Mouse (Mus musculus) heart, embryonic 13.5 days (tissue): ENCODE data around the gene Frem3. TPM values are rescaled to one million over a fixed set of nuclear protein-coding genes. Genes with fewer than 3 reads are reported as not detected.
"Not testable (repeated sequence)": the region's sequence is repeated elsewhere in the genome, so short reads cannot be mapped to it uniquely, and the experiment has no call there.

Source experiments
- ATAC-seq: fragments of 200-750 bp; cut with Nextera tagmentation; 2 replicates; pipeline ENCODE4 v1.8.0; 2017; ENCODE audit warnings: moderate TSS enrichment; ENCODE audit not compliant: insufficient number of reproducible peaks, low FRiP score, low TSS enrichment; ENCODE audit errors: extremely low read depth
- H3K27ac ChIP-seq: fragments of 300-500 bp; sonication (generic); replicated peaks from 2 replicates; pipeline ENCODE4 v1.5.1; 2015; ENCODE audit warnings: moderate library complexity, mild to moderate bottlenecking, inconsistent platforms
- H3K27me3 ChIP-seq: fragments of 300-500 bp; sonication (generic); replicated peaks from 2 replicates; pipeline ENCODE4 v1.6.1; 2015; ENCODE audit warnings: mild to moderate bottlenecking, inconsistent platforms
- H3K36me3 ChIP-seq: fragments of 300-500 bp; sonication (generic); 2 replicates; pipeline ENCODE4 v1.6.1; 2015; ENCODE audit warnings: mild to moderate bottlenecking, inconsistent platforms
- H3K4me1 ChIP-seq: fragments of 300-500 bp; sonication (generic); 2 replicates; pipeline ENCODE4 v1.6.1; 2015; ENCODE audit warnings: inconsistent platforms
- H3K4me2 ChIP-seq: fragments of 300-500 bp; sonication (generic); 2 replicates; pipeline ENCODE4 v1.6.1; 2015; ENCODE audit warnings: inconsistent platforms, mild to moderate bottlenecking, moderate library complexity
- H3K4me3 ChIP-seq: fragments of 300-500 bp; sonication (generic); 2 replicates; pipeline ENCODE4 v1.5.1; 2015; ENCODE audit warnings: moderate library complexity, mild to moderate bottlenecking, inconsistent platforms
- H3K9ac ChIP-seq: fragments of 300-500 bp; sonication (generic); 2 replicates; pipeline ENCODE4 v1.6.1; 2015; ENCODE audit warnings: inconsistent platforms, mild to moderate bottlenecking, moderate library complexity
- H3K9me3 ChIP-seq: fragments of 300-500 bp; sonication (generic); 2 replicates; pipeline ENCODE4 v1.6.1; 2016; ENCODE audit warnings: inconsistent platforms
- WGBS: fragments of 180-500 bp; shearing (Covaris S2); methylation state at CpG from one replicate; pipeline ENCODE4 v1.1.7; 2015; ENCODE audit warnings: mixed read lengths; 5-methylcytosine and 5-hydroxymethylcytosine counted together
- polyA plus RNA-seq: library from polyadenylated mRNA; unstranded; fragments of >200 nt; fragmentation: Nextera tagmentation; extraction: Ambion mirVana; gene quantifications from 2 replicates; pipeline ENCODE4 v1.2.1, GENCODE M21; 2015

The Frem3 gene
- polyA plus RNA-seq, 1 experiment from 2014 or later = 0.67 TPM

GRCm38 (mm10) chr8:80732326-80732725 lies 121.4 kb downstream of the Frem3 start:
- ATAC-seq = no peak
- Histone ChIP-seq H3K36me3 (peaks cover 72% of the 10 kb centered on the region), H3K4me1 (peaks cover under 1% of the 10 kb centered on the region), H3K27ac (no peak overlapping the region), H3K9ac (no peak overlapping the region), H3K9me3 (no peaks in the 10 kb centered on the region), H3K4me3 (no peak overlapping the region), H3K27me3 (no peaks in the 10 kb centered on the region), H3K4me2 (no peak overlapping the region)

- WGBS = under 1% methylated on average over 5 of the region's 5 CpGs
- Histone ChIP-seq H3K4me2 (peak overlapping the region; percentile 88), H3K4me3 (peak overlapping the region; percentile 83), H3K9ac (peak overlapping the region; percentile 91), H3K4me1 (peaks cover 11% of the 10 kb centered on the region), H3K36me3 (peaks cover 25% of the 10 kb centered on the region), H3K9me3 (no peaks in the 10 kb centered on the region), H3K27ac (peak overlapping the region; percentile 97), H3K27me3 (no peaks in the 10 kb centered on the region)
- no peak for ATAC-seq
These were observed 127.1 kb downstream of the Frem3 start for GRCm38 (mm10) chr8:80738046-80738387.

- peak overlapping the region; percentile 83 for H3K4me3 ChIP-seq
- no peaks in the 10 kb centered on the region for H3K27me3 ChIP-seq
- H3K4me2 ChIP-seq = peak overlapping the region; percentile 88
- no peaks in the 10 kb centered on the region for H3K9me3 ChIP-seq
- WGBS = under 1% methylated on average over 82 of the region's 84 CpGs
- peak overlapping the region; percentile 91 for H3K9ac ChIP-seq
- peaks cover 22% of the 10 kb centered on the region for H3K36me3 ChIP-seq
- ATAC-seq = peak; percentile 21
- peak overlapping the region; percentile 97 for H3K27ac ChIP-seq
- H3K4me1 ChIP-seq = peaks cover 11% of the 10 kb centered on the region
These were observed 127.7 kb downstream of the Frem3 start for GRCm38 (mm10) chr8:80738388-80739154.

DNA sequence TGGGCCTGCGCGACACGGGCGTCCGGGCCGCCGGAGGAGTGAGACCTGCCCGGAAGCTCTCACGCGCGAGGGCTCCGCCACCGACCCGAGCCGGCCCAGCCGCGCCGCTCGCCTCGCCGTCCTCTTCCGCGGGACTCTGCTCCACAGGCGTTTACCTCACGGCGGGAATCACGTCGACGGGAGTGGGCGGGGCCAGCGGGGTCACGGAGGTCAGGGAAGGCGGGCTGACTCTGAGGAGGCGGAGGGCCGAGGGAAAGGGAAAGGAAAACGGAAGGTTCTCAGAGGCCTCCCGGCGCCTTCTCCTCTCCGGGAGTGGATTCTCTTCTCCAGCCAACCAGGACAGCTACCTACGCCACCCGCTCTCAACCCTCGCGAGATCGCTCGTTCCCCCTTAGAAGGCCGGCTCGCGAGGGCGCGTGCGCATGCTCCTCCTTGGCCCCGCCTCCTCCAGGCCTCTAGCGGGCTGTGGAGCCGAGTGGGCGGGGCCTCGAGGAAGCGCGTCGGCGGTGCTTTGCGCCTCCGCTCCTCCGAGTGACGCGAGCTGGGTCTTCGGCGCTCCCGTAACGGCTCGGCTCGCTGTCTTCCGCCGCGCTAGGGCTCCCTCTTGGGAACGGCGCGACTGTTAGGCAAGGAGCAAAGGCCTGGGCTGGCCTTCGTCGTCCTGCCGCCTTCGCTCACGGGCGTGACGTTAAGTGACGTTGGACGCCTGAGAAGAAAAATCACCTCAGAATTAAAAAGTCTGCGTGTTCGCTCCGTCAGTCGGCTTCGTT lies 128.5 kb downstream of the Frem3 start, which contains the start of gene Smarca5:
Gene Smarca5, minus strand, starts transcription at position 343 of the 770 bp plus-strand sequence.
- H3K4me1 ChIP-seq = peaks cover 11% of the 10 kb centered on the region
- H3K36me3 ChIP-seq = peaks cover 17% of the 10 kb centered on the region
- H3K9ac ChIP-seq = peak within 1 kb of the TSS; percentile 91
- peak within 1 kb of the TSS; percentile 97 for H3K27ac ChIP-seq
- H3K9me3 ChIP-seq, H3K27me3 ChIP-seq: not testable (repeated sequence)
- WGBS = 1% methylated on average over 88 of the region's 91 CpGs
- peak within 1 kb of the TSS; percentile 83 for H3K4me3 ChIP-seq
- peak; percentile 91 for ATAC-seq
- H3K4me2 ChIP-seq = peak within 1 kb of the TSS; percentile 88

DNA sequence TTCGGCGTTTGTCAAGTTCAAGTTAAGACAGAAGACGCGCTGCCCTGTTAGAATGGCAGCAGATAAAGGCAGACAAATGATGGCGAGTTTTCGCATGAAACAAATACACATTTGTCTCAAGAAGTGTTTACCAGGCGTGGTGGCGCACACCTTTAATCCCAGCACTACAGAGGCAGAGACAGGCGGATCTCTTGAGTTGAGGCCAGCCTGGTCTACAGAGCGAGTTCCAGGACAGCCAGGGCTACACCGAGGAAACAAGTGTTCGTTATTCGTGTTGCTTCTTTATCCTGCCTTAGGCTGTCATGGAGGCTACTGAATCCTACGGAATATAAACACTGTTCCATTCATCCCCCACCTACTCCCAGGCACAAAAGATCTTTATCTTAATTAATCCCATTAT lies 129.1 kb downstream of the Frem3 start:
- Histone ChIP-seq H3K9me3 (no peaks in the 10 kb centered on the region), H3K4me1 (peaks cover 11% of the 10 kb centered on the region), H3K4me2 (peak overlapping the region; percentile 76), H3K27me3 (no peaks in the 10 kb centered on the region), H3K36me3 (peaks cover 11% of the 10 kb centered on the region), H3K9ac (peak overlapping the region; percentile 85), H3K27ac (peak overlapping the region; percentile 97), H3K4me3 (peak overlapping the region; percentile 83)
- peak; percentile 30; the same call in 1 of the 2 replicates for ATAC-seq
- 14% methylated on average over 14 of the region's 14 CpGs for WGBS

Other genes starting within 250 kb of the Frem3 start
- gene Gypa, start 117.3 kb upstream of the Frem3 start, polyA plus RNA-seq = 23.2 and 28.8 TPM in 2 replicates
- gene Smarca5, start 128.4 kb downstream of the Frem3 start, polyA plus RNA-seq = 35.1 and 35.2 TPM in 2 replicates